Mouse (Mus musculus) small intestine, adult 10 weeks (tissue): ENCODE measurements around the gene Tm6sf2. TPM values are rescaled to one million over a fixed set of nuclear protein-coding genes. Genes with fewer than 3 reads are reported as not detected.

ENCODE experiments used
- polyA plus RNA-seq: library from polyadenylated mRNA; stranded (reverse); fragments of 350-450 nt; fragmentation: Illumina TruSeq; extraction: RNeasy Lipid Tissue Mini Kit (QIAGEN cat#74804); gene quantifications from one replicate; pipeline ENCODE4 v1.2.3, GENCODE M21; 2014; ENCODE audit warnings: low replicate concordance

Tm6sf2 gene
- polyA plus RNA-seq: 30.1 TPM

GRCm38 (mm10) chr8:70072441-70073069 is at the start of gene Tm6sf2:
Gene Tm6sf2, plus strand, starts transcription at chr8:70072924.

GRCm38 (mm10) chr8:70042583-70043455 is 29.9 kb upstream of the Tm6sf2 start, which contains the start of the genes Mau2 and Sugp1:
Gene Mau2, minus strand, starts transcription at chr8:70042734.
Gene Sugp1, plus strand, starts transcription at chr8:70042813.

GRCm38 (mm10) chr8:70083285-70083684 is 10.6 kb downstream of the Tm6sf2 start, which contains the start of gene Hapln4:
Gene Hapln4, plus strand, starts transcription at chr8:70083457.

GRCm38 (mm10) chr8:70120667-70121066 is 47.9 kb downstream of the Tm6sf2 start, which contains the start of gene Ncan:
Gene Ncan, minus strand, starts transcription at chr8:70120873.

Other genes with a start within 250 kb of the Tm6sf2 start
- gene Pbx4, start 240.4 kb upstream of the Tm6sf2 start, polyA plus RNA-seq: 1.4 TPM
- gene Cilp2, start 185.2 kb upstream of the Tm6sf2 start, polyA plus RNA-seq: not detected
- not detected for gene Tssk6, start 170.7 kb upstream of the Tm6sf2 start, polyA plus RNA-seq
- not detected for gene Ndufa13, start 170.4 kb upstream of the Tm6sf2 start, polyA plus RNA-seq
- gene Yjefn3, start 170.2 kb upstream of the Tm6sf2 start, polyA plus RNA-seq: not detected
- 5.5 TPM for gene Gatad2a, start 76.5 kb upstream of the Tm6sf2 start, polyA plus RNA-seq
- gene Mau2, start 30.2 kb upstream of the Tm6sf2 start, polyA plus RNA-seq: 8.8 TPM
- 5.9 TPM for gene Sugp1, start 30.1 kb upstream of the Tm6sf2 start, polyA plus RNA-seq
- gene Hapln4, start 10.5 kb downstream of the Tm6sf2 start, polyA plus RNA-seq: 0.15 TPM
- not detected for gene Ncan, start 47.9 kb downstream of the Tm6sf2 start, polyA plus RNA-seq
- 0.37 TPM for gene Nr2c2ap, start 58.4 kb downstream of the Tm6sf2 start, polyA plus RNA-seq
- gene Rfxank, start 66.2 kb downstream of the Tm6sf2 start, polyA plus RNA-seq: 0.33 TPM
- gene Borcs8, start 66.6 kb downstream of the Tm6sf2 start, polyA plus RNA-seq: 2.0 TPM
- gene Mef2b, start 66.8 kb downstream of the Tm6sf2 start, polyA plus RNA-seq: not detected
- 3.5 TPM for gene Tmem161a, start 99.4 kb downstream of the Tm6sf2 start, polyA plus RNA-seq
- gene Slc25a42, start 139.4 kb downstream of the Tm6sf2 start, polyA plus RNA-seq: 1.2 TPM
- 2.9 TPM for gene Sugp2, start 161.3 kb downstream of the Tm6sf2 start, polyA plus RNA-seq
- 0.71 TPM for gene Armc6, start 161.5 kb downstream of the Tm6sf2 start, polyA plus RNA-seq
- not detected for gene Homer3, start 209.9 kb downstream of the Tm6sf2 start, polyA plus RNA-seq
- 4.1 TPM for gene Ddx49, start 229.6 kb downstream of the Tm6sf2 start, polyA plus RNA-seq
- 0.59 TPM for gene Cope, start 229.6 kb downstream of the Tm6sf2 start, polyA plus RNA-seq
- gene Cers1, start 242.9 kb downstream of the Tm6sf2 start, polyA plus RNA-seq: not detected